Mouse (Mus musculus) spleen, adult 2 months (tissue): ENCODE measurements around the gene Exosc7.

ENCODE experiments used
- CTCF ChIP-seq: fragments of 200-500 bp; IDR thresholded peaks from 2 replicates; pipeline ENCODE4 v1.5.1; 2011; ENCODE audit warnings: mild to moderate bottlenecking, inconsistent platforms; ENCODE audit not compliant: insufficient read depth, insufficient read length, insufficient replicate concordance; ENCODE audit errors: extremely low read depth
- POLR2A ChIP-seq: fragments of 200-500 bp; IDR thresholded peaks from 2 replicates; pipeline ENCODE4 v1.6.1; 2011; ENCODE audit warnings: low read depth, low read length, inconsistent platforms

DNA sequence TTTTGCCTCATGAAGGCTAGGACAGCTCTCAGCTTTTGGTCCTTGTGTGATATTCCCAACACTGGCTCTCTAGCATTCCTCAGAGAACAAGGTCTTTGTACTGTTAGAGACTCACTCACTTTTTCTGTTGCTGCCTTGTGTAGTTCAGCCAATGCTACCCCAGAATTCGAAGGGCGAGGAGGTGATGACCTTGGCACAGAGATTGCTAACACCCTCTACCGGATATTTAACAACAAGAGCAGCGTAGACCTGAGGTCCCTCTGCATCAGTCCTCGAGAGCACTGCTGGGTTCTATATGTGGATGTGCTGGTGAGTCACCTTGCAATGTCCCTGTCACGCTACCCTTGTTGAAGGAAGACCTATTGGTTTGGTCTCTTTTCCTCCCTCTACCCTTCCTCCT lies 14.6 kb downstream of the Exosc7 start:
- TF ChIP-seq CTCF (no peak), POLR2A (no peak)
